Mouse (Mus musculus) left cerebral cortex, adult 18-20 months (tissue): ENCODE measurements around the gene Slc22a15. TPM values are rescaled to one million over a fixed set of nuclear protein-coding genes. Genes with fewer than 3 reads are reported as not detected.

Experiments used
- DNase-seq, 2 experiments: peaks; one replicate each; pipeline ENCODE4 v3.0.0; 2021 to 2022; ENCODE audit warnings: low spot score in 2 of 2, mixed read lengths in 1 of 2
- long read RNA-seq, 2 experiments: library from polyadenylated mRNA; stranded (forward); transcript quantifications; one replicate each; pipeline ENCODE4 v2.0.0; 2021
- total RNA-seq, 2 experiments: library from RNA; stranded (reverse); gene quantifications; 2 replicates each; pipeline ENCODE4 v1.2.3; 2021

Slc22a15 gene
- total RNA-seq: 1 to 10 TPM; 7.3 to 8.7 TPM
- long read RNA-seq, experiment 1, full-length matches to known transcripts: 2 of 2 reads
- long read RNA-seq, experiment 1, partial matches to known transcripts: 0 of 2 reads
- long read RNA-seq, experiment 1, other reads (novel, unspliced or antisense): 0 of 2 reads
- long read RNA-seq, experiment 2, full-length matches to known transcripts: 4 of 5 reads
- long read RNA-seq, experiment 2, partial matches to known transcripts: 1 of 5 reads
- long read RNA-seq, experiment 2, other reads (novel, unspliced or antisense): 0 of 5 reads

DNA sequence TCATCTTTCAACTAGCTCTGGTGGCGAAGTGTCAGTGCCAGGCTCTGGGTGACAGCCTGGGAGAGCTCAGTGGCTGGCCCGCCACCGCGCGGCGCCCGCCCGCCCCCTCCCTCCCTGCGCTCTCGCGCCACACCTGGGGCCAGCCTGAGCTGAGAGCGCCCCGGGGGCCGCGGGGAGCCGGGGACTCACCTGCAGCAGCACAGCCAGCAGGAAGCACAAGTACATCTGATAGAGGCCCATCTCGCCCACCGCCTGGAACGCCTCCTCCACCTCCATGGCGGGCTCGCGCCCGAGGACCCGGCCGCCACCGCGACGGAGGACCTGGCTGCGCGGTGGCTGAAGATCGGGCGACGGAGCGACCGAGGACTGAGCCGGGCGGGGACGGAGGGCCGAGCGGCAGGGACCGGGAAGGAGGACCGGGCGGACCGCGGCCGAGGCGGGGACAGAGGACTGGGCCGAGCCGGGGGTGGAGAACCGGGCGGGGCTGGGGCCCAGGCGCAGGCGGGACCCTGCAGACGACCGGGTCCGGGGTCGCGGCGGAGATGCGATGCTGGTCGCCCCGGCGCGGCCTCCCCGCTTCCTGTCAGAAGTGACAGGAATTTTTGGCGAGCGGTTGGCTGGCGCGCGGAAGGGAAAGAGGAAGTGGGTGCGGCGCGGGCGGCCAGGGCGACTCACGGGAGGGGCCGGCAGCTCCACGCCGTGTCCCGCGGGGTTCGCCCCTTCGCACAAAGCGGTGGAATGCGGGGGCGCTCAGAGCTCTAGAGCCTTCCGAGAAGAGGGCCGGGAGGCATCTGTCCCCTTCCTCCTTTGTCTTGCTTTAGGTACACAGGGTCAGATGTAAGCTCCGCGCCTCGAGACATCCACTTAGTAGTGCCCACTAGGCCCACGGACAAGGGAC is at the start of gene Slc22a15:
Slc22a15 (minus strand) TSS at position 611 of the 898 bp plus-strand sequence.
- peak; percentile 54 to 64 for DNase-seq

GRCm38 (mm10) chr3:101966825-101967558 is 42.7 kb upstream of the Slc22a15 start:
- no peak for DNase-seq

DNA sequence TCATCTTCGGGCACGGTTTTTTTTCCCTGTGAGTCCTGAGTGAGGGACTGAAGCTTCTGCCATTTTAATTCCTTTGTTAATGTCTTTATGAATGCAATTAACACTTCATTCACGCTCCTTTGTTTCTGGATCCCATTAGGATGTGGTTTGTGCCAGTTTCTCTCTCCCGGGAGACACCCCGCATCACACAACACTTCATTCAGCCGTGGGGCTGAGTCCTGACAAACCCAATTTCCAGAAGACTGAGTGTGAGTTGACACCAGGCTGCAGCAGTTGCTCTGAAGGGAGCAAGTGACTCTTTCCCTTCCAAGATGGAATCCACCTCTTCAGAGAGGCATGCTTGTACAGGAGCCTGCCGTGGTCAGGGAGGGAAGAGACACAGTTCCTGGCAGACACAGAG is 40.1 kb upstream of the Slc22a15 start:
- no peak for DNase-seq

DNA sequence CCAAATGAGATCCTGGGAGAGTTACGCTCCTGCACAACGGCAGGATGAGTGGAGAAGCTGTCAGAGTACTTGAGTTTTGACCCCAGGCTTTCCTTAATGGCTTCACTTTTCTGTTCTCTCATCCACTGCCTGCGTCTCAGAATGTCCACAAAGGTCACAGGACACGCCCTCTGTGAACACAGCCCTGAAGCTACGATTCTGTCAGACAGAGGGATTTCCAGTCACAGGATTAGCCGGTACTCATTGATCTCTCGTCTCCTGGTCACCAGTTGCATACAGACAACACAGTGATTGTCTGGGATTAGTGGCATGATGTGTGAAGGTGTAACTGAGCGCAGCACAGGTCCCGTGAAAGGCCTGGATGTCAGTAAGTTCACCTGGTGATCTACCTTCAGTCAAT is 39.2 kb upstream of the Slc22a15 start:
- DNase-seq: no peak

DNA sequence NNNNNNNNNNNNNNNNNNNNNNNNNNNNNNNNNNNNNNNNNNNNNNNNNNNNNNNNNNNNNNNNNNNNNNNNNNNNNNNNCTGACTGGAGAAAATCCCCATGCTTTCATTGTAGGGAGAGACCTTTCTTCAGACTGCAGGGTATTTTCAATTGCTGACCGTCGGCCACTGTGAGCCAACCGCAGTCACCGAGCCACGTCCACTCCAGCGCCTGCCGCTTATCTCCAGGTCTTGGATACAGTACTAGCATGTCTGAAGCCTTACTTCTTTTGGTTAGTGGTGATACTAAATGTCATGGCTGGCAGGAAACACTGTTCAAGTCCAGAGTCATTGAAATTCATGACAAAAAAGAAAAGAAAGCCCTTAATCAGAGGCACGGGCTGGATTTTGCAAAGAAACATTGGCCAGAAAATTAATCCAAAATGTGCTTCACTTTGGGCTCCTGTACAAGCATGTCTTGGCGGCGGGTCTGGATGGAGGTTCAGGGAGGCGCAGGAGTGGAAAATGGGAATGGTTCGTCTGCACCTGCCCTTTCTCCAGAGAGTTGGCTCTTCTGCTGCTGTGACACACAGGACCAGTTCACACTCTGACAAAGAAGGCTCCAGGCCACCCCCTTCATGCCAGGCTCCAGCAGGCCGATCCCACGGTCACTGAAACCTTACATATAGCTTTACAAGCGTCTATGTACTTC is 37.0 kb upstream of the Slc22a15 start:
- no peak for DNase-seq

GRCm38 (mm10) chr3:101958047-101958446 is 33.8 kb upstream of the Slc22a15 start:
- DNase-seq: no peak

GRCm38 (mm10) chr3:101953506-101953905 is 29.3 kb upstream of the Slc22a15 start:
- DNase-seq: no peak

DNA sequence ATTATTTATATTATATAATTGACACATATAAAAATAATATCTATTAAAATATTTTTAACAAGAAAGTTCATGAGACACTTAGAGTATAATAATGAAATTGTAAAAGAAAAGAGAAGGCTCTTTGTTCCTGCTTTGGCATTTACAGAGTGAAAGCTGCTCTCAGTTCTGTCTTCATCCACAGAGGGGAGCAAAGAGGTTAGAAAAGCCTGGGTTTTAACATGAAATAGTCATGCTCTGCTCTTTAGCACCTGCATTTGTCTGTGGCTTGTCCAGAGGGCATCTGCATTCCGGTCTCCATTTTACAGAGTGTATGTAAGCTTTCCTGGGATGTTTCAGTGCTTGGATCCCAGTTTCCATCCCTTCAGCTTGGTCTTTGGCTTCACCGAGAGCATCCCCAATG is 28.3 kb upstream of the Slc22a15 start:
- no peak for DNase-seq

GRCm38 (mm10) chr3:101948572-101948971 is 24.3 kb upstream of the Slc22a15 start:
- no peak for DNase-seq

GRCm38 (mm10) chr3:101947250-101947649 is 23.0 kb upstream of the Slc22a15 start:
- no peak for DNase-seq

GRCm38 (mm10) chr3:101945257-101945656 is 21.0 kb upstream of the Slc22a15 start:
- no peak for DNase-seq

- no peak for DNase-seq
Observed at GRCm38 (mm10) chr3:101940418-101940817, 16.2 kb upstream of the Slc22a15 start.

GRCm38 (mm10) chr3:101939865-101940264 is 15.6 kb upstream of the Slc22a15 start:
- DNase-seq: no peak

GRCm38 (mm10) chr3:101939152-101939551 is 14.9 kb upstream of the Slc22a15 start:
- no peak for DNase-seq

GRCm38 (mm10) chr3:101936369-101936768 is 12.1 kb upstream of the Slc22a15 start:
- no peak for DNase-seq

DNA sequence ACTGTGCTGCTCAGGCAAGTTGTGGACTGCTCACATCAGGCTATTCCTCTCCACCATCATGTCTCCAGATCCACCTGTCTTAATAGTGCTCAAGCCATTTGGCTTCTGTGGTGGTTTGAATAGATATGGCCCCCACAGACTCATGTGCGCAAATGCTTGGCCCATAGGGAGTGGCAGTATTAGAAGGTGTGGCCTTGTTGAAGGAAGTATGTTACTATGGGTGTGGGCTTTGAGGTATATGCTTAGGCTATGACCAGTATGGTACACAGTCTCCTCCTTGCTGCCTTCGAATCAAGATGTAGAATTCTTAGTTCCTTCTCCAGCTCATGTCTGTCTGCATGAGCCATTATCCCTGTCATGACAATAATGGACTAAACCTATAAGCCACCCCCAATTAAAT is 9.6 kb upstream of the Slc22a15 start:
- DNase-seq: no peak

- no peak for DNase-seq
Observed at GRCm38 (mm10) chr3:101929105-101929876, 5.0 kb upstream of the Slc22a15 start.

- no peak for DNase-seq
Observed at GRCm38 (mm10) chr3:101926636-101927035, 2.4 kb upstream of the Slc22a15 start.

GRCm38 (mm10) chr3:101925663-101926062 is 1.4 kb upstream of the Slc22a15 start:
- no peak for DNase-seq

DNA sequence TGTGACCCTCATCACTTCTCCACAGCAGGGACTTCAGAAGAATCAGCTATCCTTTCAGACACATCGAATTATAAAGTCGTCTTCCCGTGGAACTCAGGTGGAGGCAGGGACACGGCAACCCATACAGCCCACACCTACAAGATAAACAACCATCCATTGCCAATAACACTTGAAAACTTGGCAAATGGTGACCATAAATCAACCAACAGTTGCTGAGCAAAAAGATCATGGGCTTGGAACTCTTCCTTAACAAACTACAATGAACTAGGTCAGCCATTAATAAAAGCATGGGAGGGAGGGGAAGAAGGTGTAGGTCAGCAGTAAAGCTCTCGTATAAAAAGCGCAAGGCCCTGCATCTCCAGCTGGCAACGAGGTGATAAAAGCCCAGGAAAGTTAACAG is 1.9 kb downstream of the Slc22a15 start:
- no peak for DNase-seq
